Mouse (Mus musculus) heart, embryonic 14.5 days (tissue): Measurements from ENCODE around the gene Rragc. TPM values are rescaled to one million over a fixed set of nuclear protein-coding genes. Genes with fewer than 3 reads are reported as not detected.
A peak's percentile ranks its signal among the peaks of the same experiment; 100 is the strongest.

Source experiments
- ATAC-seq: fragments of 200-750 bp; cut with Nextera tagmentation; 2 replicates; pipeline ENCODE4 v1.8.0; 2017; ENCODE audit warnings: low read depth, moderate TSS enrichment; ENCODE audit not compliant: insufficient number of reproducible peaks, insufficient read depth, low FRiP score
- H3K27ac ChIP-seq, 2 experiments: fragments of 200-500 bp in 1 of 2; fragments of 300-500 bp in 1 of 2; sonication (generic) in 1 of 2; replicated peaks in 1 of 2; 2 replicates each; pipeline ENCODE4 v1.5.1; 2012 to 2014; ENCODE audit warnings: low read depth in 2 of 2, low read length in 2 of 2, control low read depth in 1 of 2, mild to moderate bottlenecking in 1 of 2, mixed read lengths in 1 of 2; ENCODE audit not compliant: control insufficient read depth in 1 of 2, insufficient read depth in 1 of 2
- H3K27me3 ChIP-seq: fragments of 300-500 bp; sonication (generic); 2 replicates; pipeline ENCODE4 v1.6.1; 2014; ENCODE audit warnings: mild to moderate bottlenecking, low read length, control low read depth; ENCODE audit not compliant: control insufficient read depth, insufficient read depth
- H3K36me3 ChIP-seq: fragments of 300-500 bp; sonication (generic); 2 replicates; pipeline ENCODE4 v1.6.1; 2014; ENCODE audit warnings: mild to moderate bottlenecking, control low read depth, low read length, mixed read lengths; ENCODE audit not compliant: control insufficient read depth, insufficient read depth
- H3K4me1 ChIP-seq, 2 experiments: fragments of 200-500 bp in 1 of 2; fragments of 300-500 bp in 1 of 2; sonication (generic) in 1 of 2; 2 replicates each; pipeline ENCODE4 v1.6.1; 2012 to 2014; ENCODE audit warnings: low read length in 2 of 2, control low read depth in 1 of 2, mixed read lengths in 1 of 2; ENCODE audit not compliant: control insufficient read depth in 2 of 2, insufficient read depth in 2 of 2
- H3K4me2 ChIP-seq: fragments of 300-500 bp; sonication (generic); 2 replicates; pipeline ENCODE4 v1.6.1; 2014; ENCODE audit warnings: mild to moderate bottlenecking, low read length
- H3K4me3 ChIP-seq, 2 experiments: fragments of 200-500 bp in 1 of 2; fragments of 300-500 bp in 1 of 2; sonication (generic) in 1 of 2; 2 replicates each; pipeline ENCODE4 v1.5.1; 2012 to 2014; ENCODE audit warnings: low read length in 2 of 2, mild to moderate bottlenecking in 2 of 2, control low read depth in 1 of 2, low read depth in 1 of 2, moderate library complexity in 1 of 2; ENCODE audit not compliant: control insufficient read depth in 1 of 2, insufficient read depth in 1 of 2
- H3K9ac ChIP-seq: fragments of 300-500 bp; sonication (generic); 2 replicates; pipeline ENCODE4 v1.6.1; 2014; ENCODE audit warnings: mild to moderate bottlenecking, low read length
- H3K9me3 ChIP-seq: fragments of 300-500 bp; sonication (generic); 2 replicates; pipeline ENCODE4 v1.6.1; 2016; ENCODE audit warnings: low read length, control low read depth; ENCODE audit not compliant: control insufficient read depth
- WGBS: fragments of 180-500 bp; shearing (Covaris S2); extraction: QIAGEN DNeasy Blood & Tissue Kit; methylation state at CpG from one replicate; pipeline ENCODE4 v1.1.7; 2014; 5-methylcytosine and 5-hydroxymethylcytosine counted together
- polyA plus RNA-seq: library from polyadenylated mRNA; unstranded; fragments of >200 nt; fragmentation: Nextera tagmentation; extraction: Ambion mirVana; gene quantifications from 2 replicates; pipeline ENCODE4 v1.2.1, GENCODE M21; 2014

Gene Rragc
- polyA plus RNA-seq, 1 experiment from 2014 or later = 48.6 TPM

DNA sequence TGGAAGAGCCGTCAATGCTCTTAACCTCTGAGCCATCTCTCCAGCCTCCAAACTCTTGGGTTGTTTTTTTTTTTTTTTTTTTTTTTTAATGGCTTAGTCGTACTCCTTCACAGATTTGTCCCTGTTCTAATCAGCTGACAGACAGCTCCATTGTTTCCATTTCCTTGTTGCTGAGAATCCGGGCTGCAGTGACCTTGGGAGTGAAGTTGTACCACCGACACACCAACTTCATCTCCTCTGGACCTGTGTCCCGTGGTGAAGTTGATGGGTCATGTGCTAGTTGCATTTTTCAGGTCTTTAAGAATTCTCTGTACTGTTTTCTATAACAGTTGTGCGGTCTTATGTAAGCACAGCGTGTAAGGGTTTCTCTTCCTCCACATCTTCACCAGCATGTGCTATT, 52.2 kb downstream of the Rragc start:
- no peak overlapping the region for H3K4me2 ChIP-seq
- no peak overlapping the region for H3K4me3 ChIP-seq
- H3K4me1 ChIP-seq = peaks cover 8 to 9% of the 10 kb centered on the region in 2 experiments; a peak in 2 of 4 replicates
- peaks cover 7% of the 10 kb centered on the region; the same call in 1 of the 2 replicates for H3K9me3 ChIP-seq
- WGBS = 48% methylated on average over 7 of the region's 7 CpGs
- no peaks in the 10 kb centered on the region for H3K36me3 ChIP-seq
- no peak for ATAC-seq
- no peak overlapping the region for H3K27ac ChIP-seq
- peaks cover 22% of the 10 kb centered on the region for H3K27me3 ChIP-seq
- no peak overlapping the region for H3K9ac ChIP-seq

DNA sequence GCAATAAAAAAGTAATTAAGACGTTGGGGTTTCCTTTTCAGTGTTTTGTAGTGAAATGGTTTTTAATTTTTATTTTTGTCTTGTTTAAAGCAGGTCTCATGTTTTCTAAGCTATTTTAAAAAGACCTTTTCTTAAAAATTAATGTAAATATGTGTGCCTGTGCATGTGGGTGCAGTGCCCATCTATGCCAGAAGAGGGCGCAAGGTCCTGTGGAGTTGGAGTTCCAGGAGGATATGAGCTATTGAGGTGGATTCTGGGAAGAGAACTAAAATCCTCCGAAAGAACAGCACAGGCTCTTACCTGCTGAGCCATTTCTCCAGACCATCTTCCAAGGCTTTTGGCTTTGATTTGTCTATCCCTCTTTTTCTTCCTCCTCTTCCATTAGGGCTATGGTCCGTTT, 53.8 kb downstream of the Rragc start:
- Histone ChIP-seq H3K36me3 (no peaks in the 10 kb centered on the region), H3K9me3 (peaks cover 7% of the 10 kb centered on the region; the same call in 1 of the 2 replicates), H3K4me2 (no peak overlapping the region), H3K9ac (no peak overlapping the region), H3K4me3 (no peak overlapping the region), H3K4me1 (peaks cover 6 to 8% of the 10 kb centered on the region in 2 experiments; a peak in 2 of 4 replicates), H3K27ac (no peak overlapping the region), H3K27me3 (peaks cover 22% of the 10 kb centered on the region)
- ATAC-seq = no peak
- 82% methylated on average over 4 of the region's 4 CpGs for WGBS

DNA sequence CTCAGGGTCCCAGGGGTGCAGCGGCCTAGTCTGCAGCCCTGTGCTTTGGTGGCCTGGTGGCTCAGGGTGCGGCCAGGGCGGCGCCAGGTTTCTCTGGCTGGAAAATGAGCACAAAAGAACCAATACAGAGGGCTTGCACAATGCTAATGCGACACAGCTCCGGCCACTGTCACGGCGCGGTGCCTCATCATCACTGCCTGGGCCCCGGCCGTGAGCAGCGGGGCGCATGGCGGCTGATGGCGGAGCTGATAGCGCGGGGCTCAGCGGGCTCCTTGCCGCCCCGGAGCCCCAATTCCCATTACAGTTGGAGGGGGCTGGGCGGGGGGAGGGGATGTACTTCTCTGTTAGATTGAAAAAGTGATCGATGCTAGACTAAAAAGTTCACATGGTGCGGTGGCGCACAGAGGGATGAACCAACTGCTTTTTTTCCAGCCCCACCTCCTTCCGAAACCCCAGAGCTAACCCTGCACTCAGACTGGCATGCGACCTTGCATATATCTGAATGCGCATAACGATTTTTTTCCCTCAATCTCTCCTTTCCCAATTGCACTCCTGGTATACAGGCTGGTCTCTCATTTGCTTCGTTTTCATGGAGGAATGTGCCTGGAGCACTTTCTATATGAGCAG, 55.3 kb downstream of the Rragc start:
- 14% methylated on average over 29 of the region's 29 CpGs for WGBS
- Histone ChIP-seq H3K4me3 (peak overlapping the region; percentile 23 to 26), H3K4me1 (peaks cover 4% of the 10 kb centered on the region in 2 experiments; a peak in 2 of 4 replicates), H3K9ac (peak overlapping the region; percentile 55), H3K36me3 (no peaks in the 10 kb centered on the region), H3K27me3 (peaks cover 22% of the 10 kb centered on the region), H3K27ac (no peak overlapping the region), H3K9me3 (peaks cover 7% of the 10 kb centered on the region; the same call in 1 of the 2 replicates), H3K4me2 (peak overlapping the region; percentile 74)
- no peak for ATAC-seq

DNA sequence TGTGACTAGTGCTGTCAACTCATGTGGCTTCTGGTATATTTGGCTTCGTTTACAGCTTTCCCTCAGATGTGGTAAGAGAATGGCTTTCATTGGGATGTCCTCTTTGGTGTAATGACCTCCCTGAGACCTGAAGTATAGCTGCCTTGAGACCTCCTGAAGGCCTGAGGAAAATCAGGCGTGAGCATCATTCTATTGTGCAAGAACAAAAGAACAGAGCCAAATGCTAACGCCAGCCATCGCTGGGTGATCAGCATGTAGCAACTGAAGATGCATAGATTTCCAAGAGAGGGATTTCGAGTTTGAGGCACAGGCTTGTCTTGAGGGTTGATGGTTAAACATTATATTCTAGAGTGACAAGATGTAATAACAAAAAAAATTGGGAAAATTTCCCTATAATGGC, 64.9 kb downstream of the Rragc start:
- WGBS = 79% methylated on average over 5 of the region's 5 CpGs
- Histone ChIP-seq H3K4me1 (peaks cover 3 to 8% of the 10 kb centered on the region in 2 experiments; a peak in 2 of 4 replicates), H3K4me3 (no peak overlapping the region), H3K27me3 (no peaks in the 10 kb centered on the region), H3K9ac (no peak overlapping the region), H3K9me3 (no peaks in the 10 kb centered on the region), H3K36me3 (no peaks in the 10 kb centered on the region), H3K27ac (no peak overlapping the region), H3K4me2 (no peak overlapping the region)
- no peak for ATAC-seq

Other genes starting within 250 kb of the Rragc start
- gene Macf1, start 233.1 kb upstream of the Rragc start, polyA plus RNA-seq = 98.0 and 107 TPM in 2 replicates
- 602 and 648 TPM in 2 replicates for gene Ndufs5, start 199.2 kb upstream of the Rragc start, polyA plus RNA-seq
- 57.3 and 58.2 TPM in 2 replicates for gene Akirin1, start 167.1 kb upstream of the Rragc start, polyA plus RNA-seq
- 1.6 and 2.4 TPM in 2 replicates for gene Rhbdl2, start 129.6 kb upstream of the Rragc start, polyA plus RNA-seq
- not detected in 2 replicates for gene 4933427I04Rik, start 57.8 kb upstream of the Rragc start, polyA plus RNA-seq
- 57.1 and 58.5 TPM in 2 replicates for gene Mycbp, start 12.6 kb upstream of the Rragc start, polyA plus RNA-seq
- gene 4930535I16Rik, start 576 bp downstream of the Rragc start, polyA plus RNA-seq = not detected in 2 replicates